16 mouse cellular contexts compared by ENCODE assay signal in the genomic region with DNA sequence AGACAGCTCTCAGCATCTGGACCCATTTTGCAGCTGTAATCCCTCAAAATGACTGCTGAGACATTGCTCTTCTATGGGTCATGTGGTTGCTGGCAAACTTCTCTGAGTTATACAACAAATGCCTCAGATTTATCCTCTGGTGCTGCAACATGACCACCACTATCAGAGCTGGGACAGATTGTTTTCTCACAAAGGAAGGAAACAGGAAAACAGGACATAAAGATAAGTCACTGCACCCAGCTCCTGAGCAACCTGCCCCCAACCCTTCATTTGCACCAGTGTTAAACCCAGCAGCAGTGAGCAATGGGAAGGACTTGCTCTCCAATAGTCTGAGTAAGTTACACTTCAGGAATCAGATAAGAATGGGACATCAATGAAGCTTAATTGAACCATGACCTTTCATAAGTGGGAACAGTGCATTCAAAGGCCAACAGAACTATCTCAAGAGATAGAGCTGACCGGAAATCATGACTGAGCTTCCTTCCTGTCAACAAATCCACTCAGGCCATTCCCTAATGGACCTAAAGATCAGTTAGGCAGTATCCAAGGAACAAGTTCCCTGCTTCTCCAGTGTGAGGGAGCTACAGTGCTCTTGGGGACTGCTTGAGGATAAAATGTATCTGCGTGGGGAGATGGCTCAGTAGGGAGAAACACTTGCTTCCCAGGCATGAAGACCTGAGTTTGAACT. TPM values are rescaled to one million over a fixed set of nuclear protein-coding genes. Genes with fewer than 3 reads are reported as not detected.
DNase-seq lines count a peak whose midpoint lies in the region; ATAC-seq and TF ChIP-seq lines count a peak whose summit lies in the region.
"Had no signal": no experiment of that assay in that cellular context is flagged by ENCODE, and none has a peak within 500 bp of the region (broad histone marks: within the 10 kb centered on the region; RNA-seq: fewer than 3 reads in every experiment).

No protein-coding gene starts in this region.

- H3K27me3 ChIP-seq in liver, embryonic 11.5 days (replicated peaks; ENCODE audit: control insufficient read depth, insufficient read depth, low read length) = no peaks in the 10 kb centered on the region
- no peaks in the 10 kb centered on the region for H3K27me3 ChIP-seq in heart, postnatal 0 days (ENCODE audit: control insufficient read depth, insufficient read depth, low read length)
- no peaks in the 10 kb centered on the region for H3K27me3 ChIP-seq in liver, embryonic 16.5 days (ENCODE audit: control insufficient read depth, insufficient read depth, low read depth, low read length)
- H3K27me3 ChIP-seq in midbrain, embryonic 13.5 days = no peaks in the 10 kb centered on the region
- H3K27me3 ChIP-seq: embryonic facial prominence, embryonic 13.5 days; forebrain, embryonic 15.5 days had no signal

- no peak overlapping the region for H3K4me2 ChIP-seq in liver, embryonic 11.5 days
- H3K4me2 ChIP-seq in heart, postnatal 0 days (ENCODE audit: low read depth, low read length) = no peak overlapping the region
- no peak overlapping the region for H3K4me2 ChIP-seq in liver, embryonic 16.5 days (ENCODE audit: low read depth, low read length)
- H3K4me2 ChIP-seq in midbrain, embryonic 13.5 days (replicated peaks) = no peak overlapping the region
- H3K4me2 ChIP-seq: embryonic facial prominence, embryonic 13.5 days; forebrain, embryonic 15.5 days had no signal

- H3K4me3 ChIP-seq in liver, embryonic 11.5 days (ENCODE audit: low read depth, low read length) = no peak overlapping the region
- H3K4me3 ChIP-seq in heart, postnatal 0 days (ENCODE audit: low read depth, low read length) = no peak overlapping the region
- H3K4me3 ChIP-seq in liver, embryonic 16.5 days (ENCODE audit: low read depth, low read length) = no peak overlapping the region
- H3K4me3 ChIP-seq in midbrain, embryonic 13.5 days (replicated peaks) = no peak overlapping the region
- H3K4me3 ChIP-seq: embryonic facial prominence, embryonic 13.5 days; forebrain, embryonic 15.5 days had no signal

- 40% methylated on average over 2 of the region's 2 CpGs for WGBS in liver, embryonic 11.5 days
- WGBS in heart, postnatal 0 days = 31% methylated on average over 2 of the region's 2 CpGs
- WGBS in liver, embryonic 16.5 days (ENCODE audit: insufficient replicate concordance) = 31% methylated on average over 2 of the region's 2 CpGs
- WGBS in midbrain, embryonic 13.5 days = 88% methylated on average over 2 of the region's 2 CpGs

- H3K4me1 ChIP-seq in liver, embryonic 11.5 days (replicated peaks; ENCODE audit: control insufficient read depth, insufficient read depth, low read length) = no peaks in the 10 kb centered on the region
- no peaks in the 10 kb centered on the region for H3K4me1 ChIP-seq in heart, postnatal 0 days (ENCODE audit: control insufficient read depth, insufficient read depth)
- H3K4me1 ChIP-seq in liver, embryonic 16.5 days (ENCODE audit: control insufficient read depth, low read depth, low read length) = no peaks in the 10 kb centered on the region
- no peaks in the 10 kb centered on the region for H3K4me1 ChIP-seq in midbrain, embryonic 13.5 days (replicated peaks)
- H3K4me1 ChIP-seq: embryonic facial prominence, embryonic 13.5 days; forebrain, embryonic 15.5 days had no signal

- no peak overlapping the region for H3K27ac ChIP-seq in liver, embryonic 11.5 days (ENCODE audit: low read depth, low read length)
- no peak overlapping the region for H3K27ac ChIP-seq in heart, postnatal 0 days (ENCODE audit: low read depth)
- H3K27ac ChIP-seq in liver, embryonic 16.5 days (ENCODE audit: low read length) = no peak overlapping the region
- no peak overlapping the region for H3K27ac ChIP-seq in midbrain, embryonic 13.5 days
- H3K27ac ChIP-seq: embryonic facial prominence, embryonic 13.5 days; forebrain, embryonic 15.5 days had no signal

- no peak for DNase-seq in liver, embryonic 11.5 days (ENCODE audit: low spot score)
- DNase-seq in liver = no peak
- DNase-seq in heart, postnatal 0 days (ENCODE audit: low spot score) = peak; percentile 28
- no peak for DNase-seq in spleen, postnatal 36 days (ENCODE audit: low spot score in 2 of 2)
- DNase-seq: cerebellum, postnatal 14 days; gastrocnemius, postnatal 25 days; layer of hippocampus, adult 9-11 months; spleen, adult 18-20 months had no signal

- ATAC-seq in liver, embryonic 11.5 days (replicated peaks; ENCODE audit: low FRiP score) = peak; percentile 39; the same call in 1 of the 2 replicates
- peak; percentile 55 for ATAC-seq in heart, postnatal 0 days (ENCODE audit: insufficient read depth, low read depth)
- ATAC-seq in liver, embryonic 16.5 days (ENCODE audit: low read depth) = 0 out of 2 replicates have a peak, but pooled peaks have one; percentile 32
- no peak for ATAC-seq in cerebellum, adult (ENCODE audit: insufficient number of reproducible peaks, low FRiP score, low TSS enrichment)
- no peak for ATAC-seq in midbrain, embryonic 13.5 days
- ATAC-seq: forebrain, embryonic 15.5 days; hindbrain, embryonic 16.5 days had no signal

- no peaks in the 10 kb centered on the region for H3K9me3 ChIP-seq in liver, embryonic 11.5 days (ENCODE audit: control insufficient read depth, low read length)
- H3K9me3 ChIP-seq in heart, postnatal 0 days (replicated peaks; ENCODE audit: control insufficient read depth, low read length) = no peaks in the 10 kb centered on the region
- no peaks in the 10 kb centered on the region for H3K9me3 ChIP-seq in liver, embryonic 16.5 days (replicated peaks; ENCODE audit: control insufficient read depth, low read length)
- no peaks in the 10 kb centered on the region for H3K9me3 ChIP-seq in midbrain, embryonic 13.5 days
- H3K9me3 ChIP-seq: embryonic facial prominence, embryonic 13.5 days; forebrain, embryonic 15.5 days had no signal

- H3K9ac ChIP-seq in liver, embryonic 11.5 days (ENCODE audit: low read depth, low read length) = no peak overlapping the region
- no peak overlapping the region for H3K9ac ChIP-seq in heart, postnatal 0 days (replicated peaks; ENCODE audit: low read depth, low read length)
- no peak overlapping the region for H3K9ac ChIP-seq in liver, embryonic 16.5 days (ENCODE audit: low read depth, low read length)
- H3K9ac ChIP-seq in midbrain, embryonic 13.5 days (replicated peaks) = no peak overlapping the region
- H3K9ac ChIP-seq: embryonic facial prominence, embryonic 13.5 days; forebrain, embryonic 15.5 days had no signal

- TF ChIP-seq CTCF in heart, postnatal 0 days (IDR thresholded peaks at IDR 0.05; ENCODE audit: low read depth) = no peak

- no peaks in the 10 kb centered on the region for H3K36me3 ChIP-seq in liver, embryonic 11.5 days (ENCODE audit: control insufficient read depth, insufficient read depth, low read length)
- H3K36me3 ChIP-seq in heart, postnatal 0 days (replicated peaks; ENCODE audit: control insufficient read depth, insufficient read depth, low read length) = no peaks in the 10 kb centered on the region
- no peaks in the 10 kb centered on the region for H3K36me3 ChIP-seq in liver, embryonic 16.5 days (ENCODE audit: control insufficient read depth, insufficient read depth)
- H3K36me3 ChIP-seq in midbrain, embryonic 13.5 days = no peaks in the 10 kb centered on the region
- H3K36me3 ChIP-seq: embryonic facial prominence, embryonic 13.5 days; forebrain, embryonic 15.5 days had no signal

- TF ChIP-seq EP300 in heart, postnatal 0 days (IDR thresholded peaks at IDR 0.05; ENCODE audit: low read depth) = peak; percentile 67

RNA-seq across cellular contexts. Expression of a gene that starts 17.2 kb away (rescaled TPM):
- polyA plus RNA-seq in liver, embryonic 11.5 days (2014; fragmentation: Nextera tagmentation; extraction: Ambion mirVana) = not detected in 2 replicates
- not detected in 2 replicates for total RNA-seq in heart, postnatal 0 days (2014; rRNA removed; ENCODE audit: low replicate concordance)
- not detected in 2 replicates for polyA plus RNA-seq in heart, postnatal 0 days (2015; fragmentation: Nextera tagmentation; extraction: Ambion mirVana)
- 0.83 and 1.7 TPM in 2 replicates for polyA plus RNA-seq in liver, embryonic 16.5 days (2015; fragmentation: Nextera tagmentation; extraction: Ambion mirVana)
- not detected in 2 replicates for polyA plus RNA-seq in midbrain, embryonic 13.5 days (2015; fragmentation: Nextera tagmentation; extraction: Ambion mirVana)
- total RNA-seq: gastrocnemius, postnatal 25 days; left cerebral cortex, postnatal 36 days had no signal
- polyA plus RNA-seq: embryonic facial prominence, embryonic 13.5 days; forebrain, embryonic 15.5 days; hindbrain, embryonic 16.5 days had no signal

RNA-seq across cellular contexts. Expression of a gene that starts 28.2 kb away (rescaled TPM):
- polyA plus RNA-seq in liver, embryonic 11.5 days (2014; fragmentation: Nextera tagmentation; extraction: Ambion mirVana) = not detected in 2 replicates
- not detected in 2 replicates for total RNA-seq in heart, postnatal 0 days (2014; rRNA removed; ENCODE audit: low replicate concordance)
- polyA plus RNA-seq in heart, postnatal 0 days (2015; fragmentation: Nextera tagmentation; extraction: Ambion mirVana) = not detected in 2 replicates
- polyA plus RNA-seq in liver, embryonic 16.5 days (2015; fragmentation: Nextera tagmentation; extraction: Ambion mirVana) = 0.08 and 0.31 TPM in 2 replicates
- polyA plus RNA-seq in midbrain, embryonic 13.5 days (2015; fragmentation: Nextera tagmentation; extraction: Ambion mirVana) = not detected in 2 replicates
- total RNA-seq: gastrocnemius, postnatal 25 days; left cerebral cortex, postnatal 36 days had no signal
- polyA plus RNA-seq: embryonic facial prominence, embryonic 13.5 days; forebrain, embryonic 15.5 days; hindbrain, embryonic 16.5 days; testis, adult 2 months had no signal

RNA-seq across cellular contexts. Expression of a gene that starts 50.3 kb away (rescaled TPM):
- not detected in 2 replicates for polyA plus RNA-seq in liver, embryonic 11.5 days (2014; fragmentation: Nextera tagmentation; extraction: Ambion mirVana)
- total RNA-seq in heart, postnatal 0 days (2014; rRNA removed; ENCODE audit: low replicate concordance) = 0.89 and 26.4 TPM in 2 replicates
- 0.19 TPM in 1 of 2 replicates, not detected in the other for polyA plus RNA-seq in heart, postnatal 0 days (2015; fragmentation: Nextera tagmentation; extraction: Ambion mirVana)
- 0.09 and 0.11 TPM in 2 replicates for polyA plus RNA-seq in liver, embryonic 16.5 days (2015; fragmentation: Nextera tagmentation; extraction: Ambion mirVana)
- polyA plus RNA-seq in midbrain, embryonic 13.5 days (2015; fragmentation: Nextera tagmentation; extraction: Ambion mirVana) = not detected in 2 replicates
- total RNA-seq: gastrocnemius, postnatal 25 days; left cerebral cortex, postnatal 36 days had no signal
- polyA plus RNA-seq: embryonic facial prominence, embryonic 13.5 days; forebrain, embryonic 15.5 days; hindbrain, embryonic 16.5 days had no signal

RNA-seq across cellular contexts. Expression of a gene that starts 54.5 kb away (rescaled TPM):
- not detected in 2 replicates for polyA plus RNA-seq in liver, embryonic 11.5 days (2014; fragmentation: Nextera tagmentation; extraction: Ambion mirVana)
- total RNA-seq in heart, postnatal 0 days (2014; rRNA removed; ENCODE audit: low replicate concordance) = not detected in 2 replicates
- polyA plus RNA-seq in heart, postnatal 0 days (2015; fragmentation: Nextera tagmentation; extraction: Ambion mirVana) = not detected in 2 replicates
- polyA plus RNA-seq in liver, embryonic 16.5 days (2015; fragmentation: Nextera tagmentation; extraction: Ambion mirVana) = not detected in 2 replicates
- not detected in 2 replicates for polyA plus RNA-seq in midbrain, embryonic 13.5 days (2015; fragmentation: Nextera tagmentation; extraction: Ambion mirVana)
- total RNA-seq: gastrocnemius, postnatal 25 days; left cerebral cortex, postnatal 36 days had no signal
- polyA plus RNA-seq: embryonic facial prominence, embryonic 13.5 days; forebrain, embryonic 15.5 days; hindbrain, embryonic 16.5 days; testis, adult 2 months had no signal

Comparison
In these comparisons a context has a peak if more than half of its experiments do, and no peak if none do; other contexts are left out.
1. ATAC-seq: peak in liver, embryonic 11.5 days (single experiment), heart, postnatal 0 days (single experiment) and liver, embryonic 16.5 days (single experiment); none in cerebellum, adult (single experiment) and midbrain, embryonic 13.5 days (single experiment).